Mouse (Mus musculus) common myeloid progenitor, adult 5-6 weeks (primary cell): ENCODE measurements around the gene Usp5. TPM values are rescaled to one million over a fixed set of nuclear protein-coding genes. Genes with fewer than 3 reads are reported as not detected.

Experiments used
- ATAC-seq: replicated peaks from 2 replicates; pipeline ENCODE4 v1.8.0; 2016; ENCODE audit warnings: low read depth, mild to moderate bottlenecking, moderate TSS enrichment, inconsistent platforms; ENCODE audit not compliant: poor library complexity, severe bottlenecking
- total RNA-seq: library from RNA; stranded (forward); fragments of 200-1000, 187-1606 nt; gene quantifications from 2 replicates; pipeline ENCODE4 v1.2.3, GENCODE M21; 2017

Gene Usp5
- total RNA-seq, 1 experiment from 2014 or later = 84.3 TPM

DNA sequence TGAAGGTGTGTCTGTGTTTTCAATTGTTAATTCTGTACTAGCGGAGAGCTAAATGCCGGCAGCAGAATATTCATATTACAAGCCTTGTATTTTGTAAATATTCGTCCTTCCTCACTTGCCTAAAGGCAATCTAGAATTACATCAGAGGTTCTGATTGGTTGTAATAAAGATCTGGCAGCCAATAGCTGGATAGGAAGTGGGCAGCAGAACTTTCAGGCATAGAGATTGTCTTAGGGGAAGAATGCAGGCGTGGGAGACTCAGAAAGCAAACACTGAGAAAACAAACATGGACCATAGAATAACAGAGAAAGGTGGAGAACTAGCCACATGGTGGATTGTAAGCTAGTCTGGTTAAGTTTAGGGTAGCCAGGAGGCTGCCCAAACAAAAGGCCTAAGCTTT lies 39.2 kb downstream of the Usp5 start:
- ATAC-seq = no peak

GRCm38 (mm10) chr6:124789519-124789918 lies 39.8 kb downstream of the Usp5 start:
- no peak for ATAC-seq

DNA sequence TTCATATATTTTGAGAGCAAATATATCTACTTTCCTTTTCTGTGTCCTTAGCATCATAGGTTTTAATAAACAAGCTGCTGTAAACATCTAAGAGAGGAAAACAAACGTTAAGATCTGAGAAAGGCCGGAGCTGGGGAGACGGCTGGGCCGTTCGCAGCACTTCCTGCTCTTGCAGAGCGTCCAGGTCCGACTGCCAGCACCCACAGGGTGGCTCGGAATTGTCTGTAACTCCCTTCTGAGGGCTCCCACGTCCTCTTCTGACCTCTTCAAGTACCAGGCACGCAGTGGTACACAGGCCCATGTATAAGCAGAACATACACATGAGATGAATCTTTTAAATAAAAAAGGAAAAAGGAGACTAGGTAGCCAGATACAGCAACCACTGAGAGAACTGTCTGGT lies 41.6 kb downstream of the Usp5 start:
- no peak for ATAC-seq

DNA sequence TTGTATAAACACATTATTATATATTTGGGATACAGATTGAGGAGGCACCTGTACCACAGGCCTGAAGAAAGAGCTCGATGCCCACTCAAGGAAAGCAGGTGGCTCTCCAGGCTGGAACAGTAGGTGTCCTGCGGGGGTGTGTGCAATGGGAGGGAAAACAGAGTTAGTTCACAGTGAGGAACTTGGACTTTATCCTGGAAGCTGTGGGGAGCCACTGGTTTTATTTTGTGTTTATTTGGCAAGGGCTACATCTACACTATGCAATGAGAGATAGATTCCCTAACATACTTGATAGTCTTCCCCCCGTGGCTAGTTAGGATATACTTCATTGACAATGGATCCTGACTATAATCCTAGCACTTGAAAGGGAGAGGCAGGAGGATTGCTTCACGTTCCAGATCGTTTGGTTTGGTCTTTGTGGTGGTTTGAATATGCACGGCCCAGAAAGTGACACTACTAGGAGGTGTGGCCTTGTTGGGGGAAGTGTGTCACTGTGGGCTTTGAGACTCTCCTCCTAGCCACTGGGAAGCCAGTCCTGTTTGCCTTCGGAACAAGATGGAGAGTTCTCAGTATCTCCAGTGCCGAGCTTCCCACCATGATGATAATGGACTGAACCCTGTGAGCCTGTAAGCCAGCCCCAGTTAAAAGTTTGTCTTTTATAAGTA lies 42.4 kb downstream of the Usp5 start:
- peak; percentile 91 for ATAC-seq

DNA sequence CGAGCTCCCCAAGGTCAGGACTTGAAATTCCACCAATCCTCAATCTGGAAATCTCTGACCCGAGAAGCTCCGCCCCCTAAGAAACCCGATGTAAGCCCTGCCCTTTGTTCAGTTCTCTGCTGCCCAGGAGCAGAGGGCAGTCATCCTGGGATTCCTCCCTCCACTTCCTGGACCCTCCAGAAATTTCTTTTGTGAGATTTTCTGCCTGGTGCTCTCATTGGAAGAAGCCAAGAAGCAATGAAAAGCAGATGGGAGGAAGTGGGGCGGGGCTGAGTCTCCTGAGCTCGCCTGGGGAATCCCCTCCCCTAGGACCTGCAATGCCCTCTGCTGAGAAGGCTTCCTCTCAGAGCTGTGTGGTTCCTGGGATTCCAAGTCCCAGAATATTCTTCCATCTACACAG lies 46.8 kb downstream of the Usp5 start:
- peak; percentile 47 for ATAC-seq

DNA sequence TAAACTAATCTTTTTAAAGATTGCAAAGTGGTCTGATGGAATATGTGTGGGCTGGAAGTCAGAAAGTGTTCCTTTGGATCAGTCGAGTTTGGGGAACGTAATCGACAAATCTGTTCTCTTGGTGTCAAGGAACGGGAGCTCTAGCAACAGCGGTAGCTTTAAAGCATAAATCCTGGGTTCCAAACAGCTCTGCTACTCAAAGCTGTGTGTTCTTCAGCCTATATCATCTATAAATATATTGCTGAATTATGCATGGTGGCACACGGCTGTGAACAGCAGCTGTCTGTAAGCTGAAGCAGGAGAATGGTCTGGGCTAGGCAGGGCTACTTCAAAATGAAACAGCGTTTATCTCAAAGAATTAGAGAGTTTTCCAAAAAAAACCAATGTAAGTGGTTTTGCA lies 48.4 kb downstream of the Usp5 start:
- no peak for ATAC-seq

DNA sequence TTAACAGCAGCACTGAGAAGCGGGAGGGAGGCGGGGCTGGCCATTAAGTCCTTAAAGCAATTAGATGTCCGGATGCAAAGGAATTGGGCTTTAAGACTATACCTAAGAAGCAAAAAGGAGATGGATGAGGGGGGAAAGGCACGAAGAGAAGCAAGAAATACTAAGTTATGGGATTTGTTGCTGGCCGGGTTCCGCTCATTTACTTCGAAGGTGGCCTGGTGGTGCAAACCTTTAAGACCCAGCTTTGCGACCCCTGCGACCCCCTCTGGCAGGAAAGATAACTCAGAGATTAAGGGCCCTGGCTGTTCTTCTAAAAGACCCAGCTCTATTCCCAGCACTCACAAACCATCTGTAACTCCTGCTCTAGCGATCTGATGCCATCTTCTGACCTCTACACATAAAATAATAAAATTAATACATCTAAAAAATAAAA lies 49.3 kb downstream of the Usp5 start:
- ATAC-seq = no peak

DNA sequence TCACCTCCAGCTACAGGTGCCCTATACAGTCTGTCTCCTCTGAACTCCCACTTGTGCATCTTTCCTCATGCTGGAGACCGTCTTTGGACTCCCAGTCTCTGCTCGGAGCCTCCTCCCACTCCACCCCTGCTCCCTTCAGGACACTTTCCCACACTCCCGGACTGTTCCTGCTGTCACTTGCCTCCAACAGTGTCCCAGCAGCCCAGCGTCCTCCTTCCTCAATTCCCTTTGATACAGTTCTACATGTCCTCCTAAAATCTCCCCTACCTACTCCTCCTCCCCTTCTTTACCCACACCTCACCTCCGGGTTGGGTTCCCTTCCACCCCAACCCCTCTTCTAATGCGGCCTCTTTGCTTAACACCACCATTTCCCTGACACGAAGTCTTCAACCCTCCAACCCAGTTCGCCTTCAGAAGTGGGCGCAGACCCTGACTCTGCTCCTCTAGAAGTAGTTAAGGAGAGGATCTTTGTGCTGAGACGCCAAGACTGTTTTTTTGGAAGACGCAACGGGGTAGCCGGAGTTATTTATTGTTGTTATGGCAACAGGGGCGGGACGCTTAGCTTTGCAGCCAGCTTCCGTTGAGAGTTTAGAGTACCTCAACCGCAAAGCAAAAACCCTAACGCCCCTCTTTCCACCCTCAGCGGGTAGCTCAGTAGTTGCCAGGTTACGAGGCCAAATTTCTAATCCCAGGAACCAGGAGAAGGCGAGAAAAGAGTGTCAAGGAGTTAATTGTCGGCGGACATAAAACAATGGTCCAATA lies 49.9 kb downstream of the Usp5 start, which contains the start of gene Lrrc23:
Gene Lrrc23 (minus strand): TSS at position 506 of the 762 bp plus-strand sequence.
- ATAC-seq = peak; percentile 92

GRCm38 (mm10) chr6:124770511-124770910 lies 58.8 kb downstream of the Usp5 start:
- no peak for ATAC-seq

DNA sequence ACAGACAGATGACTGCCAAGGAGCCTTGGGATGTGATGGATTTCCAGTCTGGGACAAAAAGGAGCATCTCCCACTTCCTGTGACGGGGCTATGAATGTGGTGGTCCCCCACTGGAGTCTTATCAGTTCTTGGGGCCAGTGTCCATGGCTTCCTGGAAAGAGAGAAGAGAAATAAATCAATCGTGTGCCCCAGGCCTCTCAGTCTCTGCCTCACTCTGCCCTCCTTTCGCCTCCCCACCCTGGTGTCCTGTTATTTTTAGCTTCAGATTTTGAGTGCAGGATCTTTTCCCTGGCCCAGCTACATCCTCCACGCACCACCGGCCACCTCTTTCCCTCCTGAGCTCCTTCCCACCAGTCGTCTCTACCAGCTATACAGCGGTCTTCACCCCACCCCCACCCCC lies 59.3 kb downstream of the Usp5 start:
- ATAC-seq = no peak

- ATAC-seq = peak; percentile 52
Observed at GRCm38 (mm10) chr6:124769101-124769765, 60.1 kb downstream of the Usp5 start, which contains the start of gene Eno2. Eno2 (minus strand) TSS chr6:124769673.

GRCm38 (mm10) chr6:124768704-124769044 lies 60.6 kb downstream of the Usp5 start:
- ATAC-seq = peak; percentile 46

DNA sequence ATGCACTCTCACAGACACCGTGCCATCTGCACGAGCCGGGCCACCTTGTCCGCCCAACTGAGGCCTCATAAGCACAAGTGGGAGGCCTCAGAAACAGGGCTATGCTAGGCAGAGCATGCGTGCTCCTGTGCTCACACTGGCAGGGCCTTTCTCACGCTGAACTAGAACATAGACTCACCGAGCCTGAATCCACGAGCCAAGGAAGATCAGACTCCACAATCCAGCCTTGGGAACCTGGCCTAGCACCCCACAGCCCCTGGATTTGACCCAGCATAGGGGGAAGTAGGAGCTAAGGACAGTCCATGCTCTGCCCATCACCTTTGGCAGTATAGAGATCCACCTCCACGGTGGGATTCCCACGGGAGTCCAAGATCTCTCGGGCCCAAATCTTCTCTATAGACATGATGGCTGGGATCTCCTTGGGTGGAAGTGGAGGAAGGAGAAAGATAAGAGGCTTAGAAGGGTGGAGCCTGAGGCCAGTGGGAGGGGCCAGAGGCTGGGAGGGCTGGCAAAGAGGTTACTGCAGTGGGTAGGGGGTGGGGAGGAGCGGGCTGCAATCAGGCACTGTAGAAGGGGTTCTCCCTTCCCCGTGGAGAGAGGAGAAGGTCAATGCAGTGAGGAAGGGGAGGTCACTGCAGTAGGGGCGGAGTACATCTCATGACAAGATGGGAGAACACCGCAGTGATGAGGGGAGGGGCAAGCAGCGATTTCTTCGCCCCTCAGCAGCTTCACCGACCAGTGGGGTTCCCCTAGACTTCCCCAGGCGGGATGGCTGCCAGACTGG lies 61.2 kb downstream of the Usp5 start:
- peak; percentile 36; the same call in 1 of the 2 replicates for ATAC-seq

DNA sequence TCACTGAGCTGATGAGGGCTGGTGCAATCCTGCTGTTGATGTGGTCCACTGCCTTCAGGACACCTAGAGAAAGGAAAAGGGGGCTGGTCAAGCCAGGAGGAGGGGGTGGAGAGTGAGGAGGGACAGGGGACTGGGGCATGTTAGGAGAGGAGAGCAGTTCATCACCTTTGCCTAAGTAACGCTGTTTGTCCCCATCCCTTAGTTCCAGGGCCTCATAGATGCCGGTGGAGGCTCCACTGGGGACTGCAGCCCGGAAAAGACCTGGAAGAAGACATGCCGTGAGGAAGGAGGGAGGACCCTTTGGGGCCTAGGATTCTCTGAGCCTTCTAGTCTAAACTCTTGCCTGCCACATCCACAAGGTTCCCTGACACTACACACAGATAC lies 61.8 kb downstream of the Usp5 start:
- ATAC-seq = no peak

DNA sequence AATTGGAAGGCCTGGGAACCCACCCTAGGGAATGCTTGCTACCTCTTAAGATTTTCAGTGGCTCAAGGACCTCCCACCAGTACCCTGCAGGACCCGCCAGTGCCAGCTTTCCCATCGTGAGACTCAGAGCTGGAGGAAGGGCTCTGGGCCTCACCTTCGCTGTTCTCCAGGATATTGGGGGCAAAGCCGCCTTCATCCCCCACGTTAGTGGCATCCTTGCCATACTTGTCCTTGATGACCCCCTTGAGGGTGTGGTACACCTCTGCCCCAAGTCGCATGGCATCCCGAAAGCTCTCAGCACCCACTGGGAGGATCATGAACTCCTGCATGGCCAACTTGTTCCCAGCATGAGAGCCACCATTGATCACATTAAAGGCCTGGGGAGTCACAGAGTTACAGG lies 63.3 kb downstream of the Usp5 start:
- no peak for ATAC-seq

Other genes with a start within 250 kb of the Usp5 start
- gene C1s2, start 193.4 kb downstream of the Usp5 start, total RNA-seq = 0.23 TPM in 1 of 2 replicates, not detected in the other
- gene Lpcat3, start 166.5 kb downstream of the Usp5 start, total RNA-seq = 31.5 and 34.1 TPM in 2 replicates
- gene Emg1, start 117.3 kb downstream of the Usp5 start, total RNA-seq = 222 and 280 TPM in 2 replicates
- gene Phb2, start 117.1 kb downstream of the Usp5 start, total RNA-seq = 402 and 404 TPM in 2 replicates
- 235 and 315 TPM in 2 replicates for gene Ptpn6, start 90.8 kb downstream of the Usp5 start, total RNA-seq
- gene Grcc10, start 88.1 kb downstream of the Usp5 start, total RNA-seq = 112 and 129 TPM in 2 replicates
- not detected in 2 replicates for gene Gm45234, start 73.5 kb downstream of the Usp5 start, total RNA-seq
- 4.6 and 6.7 TPM in 2 replicates for gene Atn1, start 73.0 kb downstream of the Usp5 start, total RNA-seq
- 0.46 TPM in 1 of 2 replicates, not detected in the other for gene Eno2, start 59.8 kb downstream of the Usp5 start, total RNA-seq
- not detected in 2 replicates for gene Lrrc23, start 49.8 kb downstream of the Usp5 start, total RNA-seq
- 1.1 and 3.8 TPM in 2 replicates for gene Spsb2, start 20.8 kb downstream of the Usp5 start, total RNA-seq
- 158 and 197 TPM in 2 replicates for gene Tpi1, start 15.2 kb downstream of the Usp5 start, total RNA-seq
- 73.5 and 92.1 TPM in 2 replicates for gene Cdca3, start 63 bp upstream of the Usp5 start, total RNA-seq
- not detected in 2 replicates for gene Gnb3, start 10.8 kb upstream of the Usp5 start, total RNA-seq
- gene P3h3, start 28.3 kb upstream of the Usp5 start, total RNA-seq = 8.3 and 8.7 TPM in 2 replicates
- 0.24 and 0.32 TPM in 2 replicates for gene Gpr162, start 34.5 kb upstream of the Usp5 start, total RNA-seq
- 0.73 TPM in 2 replicates for gene Cd4, start 58.7 kb upstream of the Usp5 start, total RNA-seq
- 0.82 and 1.6 TPM in 2 replicates for gene Lag3, start 82.2 kb upstream of the Usp5 start, total RNA-seq
- gene Ptms, start 90.6 kb upstream of the Usp5 start, total RNA-seq = 40.3 and 71.3 TPM in 2 replicates
- gene Mlf2, start 101.9 kb upstream of the Usp5 start, total RNA-seq = 54.9 and 61.1 TPM in 2 replicates
- 45.6 and 48.1 TPM in 2 replicates for gene Cops7a, start 136.1 kb upstream of the Usp5 start, total RNA-seq
- not detected in 2 replicates for gene Pianp, start 167.2 kb upstream of the Usp5 start, total RNA-seq
- 19.7 and 27.0 TPM in 2 replicates for gene Zfp384, start 179.7 kb upstream of the Usp5 start, total RNA-seq
- gene Ing4, start 210.3 kb upstream of the Usp5 start, total RNA-seq = 52.8 and 69.9 TPM in 2 replicates
- gene Acrbp, start 220.2 kb upstream of the Usp5 start, total RNA-seq = 2.3 and 5.4 TPM in 2 replicates
- gene Lpar5, start 238.4 kb upstream of the Usp5 start, total RNA-seq = 4.4 and 6.9 TPM in 2 replicates